Mouse (Mus musculus) liver, embryonic 14.5 days (tissue): Measurements from ENCODE around the gene Dnajb7. TPM values are rescaled to one million over a fixed set of nuclear protein-coding genes. Genes with fewer than 3 reads are reported as not detected.

Experiments
- ATAC-seq: fragments of 200-750 bp; cut with Nextera tagmentation; 2 replicates; pipeline ENCODE4 v1.8.0; 2017; ENCODE audit warnings: moderate number of reproducible peaks, mild to moderate bottlenecking, moderate library complexity; ENCODE audit not compliant: insufficient read depth
- DNase-seq, 3 experiments: peaks; one replicate each; pipeline ENCODE4 v3.0.0-alpha.2; 2012 to 2013; ENCODE audit warnings: low read depth in 3 of 3, low spot score in 3 of 3
- H3K27ac ChIP-seq: fragments of 300-500 bp; sonication (generic); 2 replicates; pipeline ENCODE4 v1.5.1; 2014; ENCODE audit warnings: moderate library complexity, mild to moderate bottlenecking, control low read depth, inconsistent platforms
- H3K27me3 ChIP-seq: fragments of 300-500 bp; sonication (generic); 2 replicates; pipeline ENCODE4 v1.6.1; 2014; ENCODE audit warnings: mild to moderate bottlenecking, low read length, moderate library complexity; ENCODE audit not compliant: control insufficient read depth, insufficient read depth
- H3K36me3 ChIP-seq: fragments of 300-500 bp; sonication (generic); replicated peaks from 2 replicates; pipeline ENCODE4 v1.6.1; 2014; ENCODE audit warnings: low read depth; ENCODE audit not compliant: control insufficient read depth, insufficient read depth
- H3K4me1 ChIP-seq, 2 experiments: fragments of 200-500 bp in 1 of 2; fragments of 300-500 bp in 1 of 2; sonication (generic) in 1 of 2; replicated peaks; 2 replicates each; pipeline ENCODE4 v1.6.1; 2012 to 2014; ENCODE audit warnings: antibody characterized with exemption in 1 of 2, inconsistent platforms in 1 of 2, low read length in 1 of 2; ENCODE audit not compliant: control insufficient read depth in 2 of 2, insufficient read depth in 2 of 2
- H3K4me2 ChIP-seq: fragments of 300-500 bp; sonication (generic); 2 replicates; pipeline ENCODE4 v1.6.1; 2014; ENCODE audit warnings: low read depth, mild to moderate bottlenecking, control low read depth, moderate library complexity
- H3K4me3 ChIP-seq, 2 experiments: fragments of 200-500 bp in 1 of 2; fragments of 300-500 bp in 1 of 2; sonication (generic) in 1 of 2; 2 replicates each; pipeline ENCODE4 v1.5.1; 2012 to 2014; ENCODE audit warnings: low read depth in 2 of 2, low read length in 2 of 2, mild to moderate bottlenecking in 2 of 2, control low read depth in 1 of 2, inconsistent platforms in 1 of 2, moderate library complexity in 1 of 2; ENCODE audit not compliant: insufficient read depth in 1 of 2
- H3K9ac ChIP-seq: fragments of 300-500 bp; sonication (generic); replicated peaks from 2 replicates; pipeline ENCODE4 v1.6.1; 2014; ENCODE audit warnings: mild to moderate bottlenecking, control low read depth, moderate library complexity
- H3K9me3 ChIP-seq: fragments of 300-500 bp; sonication (generic); 2 replicates; pipeline ENCODE4 v1.6.1; 2016; ENCODE audit warnings: low read length, mixed read lengths; ENCODE audit not compliant: control insufficient read depth
- CTCF ChIP-seq: IDR thresholded peaks from 2 replicates; pipeline ENCODE4 v1.5.1; 2016; ENCODE audit warnings: antibody characterized with exemption, low read depth, control low read depth
- EP300 ChIP-seq: IDR thresholded peaks from 2 replicates; pipeline ENCODE4 v1.6.1; 2016; ENCODE audit warnings: antibody characterized with exemption, low read depth
- WGBS: fragments of 180-500 bp; shearing (Covaris S2); extraction: QIAGEN DNeasy Blood & Tissue Kit; methylation state at CpG from one replicate; pipeline ENCODE4 v1.1.7; 2014; ENCODE audit not compliant: insufficient replicate concordance; 5-methylcytosine and 5-hydroxymethylcytosine counted together
- polyA plus RNA-seq, 2 experiments: library from polyadenylated mRNA; depleted of rRNA in 1 of 2; stranded (reverse) in 1 of 2; unstranded in 1 of 2; fragments of >200 nt; fragmentation: Nextera tagmentation in 1 of 2; extraction: Ambion mirVana in 1 of 2; gene quantifications; 2 replicates each; pipeline versions ENCODE4 v1.2.1 to v1.2.3; 2012 to 2014

The Dnajb7 gene
- polyA plus RNA-seq, 2 experiments: 0.18 TPM; not detected in 1

- Histone ChIP-seq H3K27ac (no peak overlapping the region), H3K36me3 (no peaks in the 10 kb centered on the region), H3K4me1 (peaks cover 22 to 25% of the 10 kb centered on the region in 2 experiments), H3K9me3 (no peaks in the 10 kb centered on the region), H3K4me3 (no peak overlapping the region), H3K27me3 (no peaks in the 10 kb centered on the region), H3K9ac (no peak overlapping the region), H3K4me2 (no peak overlapping the region)
- TF ChIP-seq EP300: no peak
- no peak for TF ChIP-seq CTCF
- ATAC-seq: no peak
- 56% methylated on average over 5 of the region's 5 CpGs for WGBS
- no peak for DNase-seq
Observed at GRCm38 (mm10) chr15:81356946-81357345, 51.2 kb downstream of the Dnajb7 start.

Other genes starting within 250 kb of the Dnajb7 start
- 3.4 and 4.3 TPM in 2 replicates for gene Mrtfa, start 217.5 kb downstream of the Dnajb7 start, polyA plus RNA-seq (2012; rRNA removed)
- 4.3 and 4.8 TPM in 2 replicates for gene Mrtfa, start 217.5 kb downstream of the Dnajb7 start, polyA plus RNA-seq (2014; fragmentation: Nextera tagmentation; extraction: Ambion mirVana)
- gene Mchr1, start 172.8 kb downstream of the Dnajb7 start, polyA plus RNA-seq (2012; rRNA removed): not detected in 2 replicates
- 0.11 TPM in 1 of 2 replicates, not detected in the other for gene Mchr1, start 172.8 kb downstream of the Dnajb7 start, polyA plus RNA-seq (2014; fragmentation: Nextera tagmentation; extraction: Ambion mirVana)
- 23.7 and 25.1 TPM in 2 replicates for gene Slc25a17, start 47.5 kb downstream of the Dnajb7 start, polyA plus RNA-seq (2012; rRNA removed)
- gene Slc25a17, start 47.5 kb downstream of the Dnajb7 start, polyA plus RNA-seq (2014; fragmentation: Nextera tagmentation; extraction: Ambion mirVana): 40.0 and 40.2 TPM in 2 replicates
- 10.6 and 36.2 TPM in 2 replicates for gene St13, start 8.2 kb downstream of the Dnajb7 start, polyA plus RNA-seq (2012; rRNA removed)
- gene St13, start 8.2 kb downstream of the Dnajb7 start, polyA plus RNA-seq (2014; fragmentation: Nextera tagmentation; extraction: Ambion mirVana): 48.3 and 53.7 TPM in 2 replicates
- 2.7 and 3.2 TPM in 2 replicates for gene Xpnpep3, start 8.2 kb downstream of the Dnajb7 start, polyA plus RNA-seq (2012; rRNA removed)
- 2.8 and 3.0 TPM in 2 replicates for gene Xpnpep3, start 8.2 kb downstream of the Dnajb7 start, polyA plus RNA-seq (2014; fragmentation: Nextera tagmentation; extraction: Ambion mirVana)
- gene Rbx1, start 58.0 kb upstream of the Dnajb7 start, polyA plus RNA-seq (2012; rRNA removed): 44.1 and 81.7 TPM in 2 replicates
- gene Rbx1, start 58.0 kb upstream of the Dnajb7 start, polyA plus RNA-seq (2014; fragmentation: Nextera tagmentation; extraction: Ambion mirVana): 293 and 298 TPM in 2 replicates
- gene Ep300, start 177.1 kb upstream of the Dnajb7 start, polyA plus RNA-seq (2012; rRNA removed): 11.0 and 13.4 TPM in 2 replicates
- gene Ep300, start 177.1 kb upstream of the Dnajb7 start, polyA plus RNA-seq (2014; fragmentation: Nextera tagmentation; extraction: Ambion mirVana): 6.1 and 7.5 TPM in 2 replicates